Mouse (Mus musculus) heart, adult 10 weeks (tissue): ENCODE data around the gene Zpbp. TPM values are rescaled to one million over a fixed set of nuclear protein-coding genes. Genes with fewer than 3 reads are reported as not detected.

Source experiments
- polyA plus RNA-seq: library from polyadenylated mRNA; stranded (reverse); fragments of 350-450 nt; fragmentation: Illumina TruSeq; extraction: RNeasy Lipid Tissue Mini Kit (QIAGEN cat#74804); gene quantifications from one replicate; pipeline ENCODE4 v1.2.3, GENCODE M21; 2014; ENCODE audit warnings: low read depth, low replicate concordance

Gene Zpbp
- 0.68 TPM for polyA plus RNA-seq

GRCm38 (mm10) chr11:11461635-11462560 lies at the start of gene Zpbp, which contains the start of gene Spata48:
Gene Zpbp, minus strand, starts transcription at chr11:11462408.
Gene Spata48, plus strand, starts transcription at chr11:11462094.

Other genes with a start within 250 kb of the Zpbp start
- gene Spata48, start 314 bp downstream of the Zpbp start, polyA plus RNA-seq, result 1.4 TPM
- not detected for gene 4930512M02Rik, start 165.4 kb upstream of the Zpbp start, polyA plus RNA-seq
- gene Ikzf1, start 222.6 kb upstream of the Zpbp start, polyA plus RNA-seq, result 0.58 TPM